Mouse (Mus musculus): ENCODE measurements around the gene Esp18.

Gene Esp18

DNA sequence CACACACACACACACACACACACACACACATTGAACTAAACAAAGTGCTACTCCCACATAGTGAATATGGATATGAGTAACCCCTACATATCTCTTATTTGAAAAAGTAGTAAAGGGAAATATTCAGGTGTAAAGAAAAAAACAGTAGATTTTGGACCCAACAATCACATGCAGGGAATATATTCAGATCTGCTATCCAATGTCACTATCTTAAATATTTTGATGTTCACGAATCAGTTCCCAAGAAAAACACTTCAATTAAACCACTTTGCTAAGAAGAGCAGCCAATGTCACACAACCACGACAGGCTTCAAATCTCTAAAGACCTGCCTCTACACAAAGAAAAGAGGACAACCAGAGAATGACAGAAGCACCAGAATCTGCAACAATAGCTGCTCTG lies at the start of gene Esp18:
Esp18 (plus strand) TSS at position 301 of the 400 bp plus-strand sequence.
- in situ Hi-C loops (cut with MboI; ENCODE audit: unreplicated experiment in 2 of 2): no loop called here

DNA sequence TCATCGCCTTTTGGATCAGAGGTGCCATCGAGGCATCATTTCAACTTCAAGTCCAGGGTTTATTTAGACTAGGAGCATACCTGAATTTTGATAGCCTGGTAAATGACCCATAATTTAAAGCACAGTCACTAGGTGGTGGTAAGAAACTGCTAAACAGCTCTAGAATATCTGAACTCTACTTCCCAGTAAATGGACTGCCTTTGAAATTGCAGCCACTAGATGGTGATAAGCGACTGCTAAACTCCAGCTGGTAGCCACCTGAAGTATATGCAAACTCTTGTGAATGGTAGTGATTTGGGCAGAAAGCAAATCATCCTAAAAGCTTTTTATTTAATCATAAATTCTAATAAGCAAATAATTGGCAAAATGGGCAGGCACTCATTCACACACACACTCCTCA lies 42.8 kb upstream of the Esp18 start:
- in situ Hi-C loops (cut with MboI; ENCODE audit: unreplicated experiment in 2 of 2): no loop called here

Data from v-Abl transformed pro-B cells (cell line).